Mouse (Mus musculus) kidney, postnatal 14 days (tissue): ENCODE data around the gene Cdrt4.

Experiments used
- DNase-seq: peaks from one replicate; pipeline ENCODE4 v3.0.0; 2022; ENCODE audit warnings: mixed read lengths

The Cdrt4 gene

DNA sequence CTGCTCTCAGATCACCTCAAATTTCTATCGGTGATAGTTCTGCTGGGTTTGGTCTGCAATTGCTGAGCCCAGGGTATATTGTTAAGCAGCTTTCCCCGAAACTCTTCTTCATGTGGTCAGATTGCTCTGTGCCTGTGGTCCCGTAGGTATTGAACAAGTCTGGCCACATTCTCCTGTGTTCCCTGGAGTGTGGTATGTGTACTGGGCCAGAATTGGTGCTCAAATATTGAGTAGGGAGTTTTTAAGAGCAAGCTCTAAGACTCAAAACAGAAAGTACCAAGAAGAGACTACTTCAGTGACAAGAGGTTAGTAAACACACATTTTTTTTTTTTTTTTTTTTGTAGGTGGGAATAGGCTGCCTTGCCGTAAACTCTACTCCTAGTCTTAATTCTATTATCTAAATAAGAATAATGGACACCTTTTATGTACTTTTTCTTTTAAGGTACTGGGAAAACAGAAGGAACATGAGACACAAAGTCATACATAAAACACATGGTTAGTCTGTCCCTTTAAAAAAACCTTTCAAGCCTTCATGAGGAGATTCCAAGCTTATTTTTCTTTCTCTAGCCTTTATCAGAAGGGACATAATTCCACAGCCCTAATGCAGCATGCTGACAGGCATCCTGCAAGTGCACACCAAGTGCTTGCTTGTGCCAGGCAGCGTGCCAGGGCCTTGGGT, 46.2 kb downstream of the Cdrt4 start:
- no peak for DNase-seq

DNA sequence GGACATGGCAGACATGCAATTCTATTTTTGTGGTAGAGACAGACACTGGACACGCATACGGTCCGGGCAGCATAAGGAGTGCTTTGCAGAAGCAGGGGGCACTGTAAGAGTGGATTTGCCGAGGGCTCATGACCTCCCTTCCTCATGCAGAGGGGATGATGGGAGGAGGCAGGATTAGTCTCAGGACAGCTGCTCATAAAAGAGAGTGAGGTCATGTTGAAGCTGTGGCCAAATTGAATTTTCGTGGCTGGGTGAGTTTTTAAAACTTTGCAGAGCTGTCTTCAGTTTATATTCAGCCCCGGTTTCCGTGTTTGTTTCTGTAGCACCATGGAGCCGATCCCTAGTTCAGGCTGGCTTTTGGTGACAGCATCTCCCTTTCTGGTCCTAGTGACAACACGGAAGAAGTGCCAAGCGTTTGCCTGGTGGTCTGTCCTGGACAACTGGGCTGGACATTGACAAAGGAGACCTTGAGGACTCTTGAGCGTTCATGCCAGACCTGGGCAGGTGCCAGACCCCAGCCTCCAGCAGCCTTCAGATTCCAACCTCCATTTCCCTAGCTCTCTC, 46.8 kb downstream of the Cdrt4 start:
- peak; percentile 46 for DNase-seq

GRCm38 (mm10) chr11:63000126-63000525, 49.1 kb downstream of the Cdrt4 start:
- DNase-seq, result no peak

GRCm38 (mm10) chr11:63004617-63005016, 53.6 kb downstream of the Cdrt4 start:
- DNase-seq, result no peak

GRCm38 (mm10) chr11:63007376-63007775, 56.4 kb downstream of the Cdrt4 start:
- DNase-seq, result no peak

GRCm38 (mm10) chr11:63008004-63008403, 57.0 kb downstream of the Cdrt4 start:
- peak; percentile 42 for DNase-seq

DNA sequence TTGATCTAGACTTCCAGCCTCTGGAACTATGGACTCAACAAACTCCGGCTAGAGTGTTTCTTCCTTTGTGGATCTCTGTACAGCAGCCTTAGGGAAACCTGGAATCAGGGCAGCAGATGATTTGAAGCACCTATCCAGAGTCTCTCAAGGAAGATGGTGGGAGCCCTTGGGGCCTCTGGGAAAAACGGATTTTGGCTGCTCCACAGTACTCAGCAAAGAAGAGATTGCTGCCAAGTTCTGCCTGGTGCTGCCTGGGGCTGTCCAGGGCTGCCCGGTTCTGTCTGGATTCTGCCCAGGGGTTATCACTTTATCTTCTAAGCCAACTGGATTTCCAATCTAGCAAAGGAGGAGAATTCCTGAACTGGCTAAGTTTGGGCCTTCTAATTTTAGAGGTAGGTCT, 58.8 kb downstream of the Cdrt4 start:
- no peak for DNase-seq

GRCm38 (mm10) chr11:63017327-63018082, 66.5 kb downstream of the Cdrt4 start:
- DNase-seq, result no peak

- no peak for DNase-seq
Observed at GRCm38 (mm10) chr11:63018083-63018622, 67.2 kb downstream of the Cdrt4 start.

DNA sequence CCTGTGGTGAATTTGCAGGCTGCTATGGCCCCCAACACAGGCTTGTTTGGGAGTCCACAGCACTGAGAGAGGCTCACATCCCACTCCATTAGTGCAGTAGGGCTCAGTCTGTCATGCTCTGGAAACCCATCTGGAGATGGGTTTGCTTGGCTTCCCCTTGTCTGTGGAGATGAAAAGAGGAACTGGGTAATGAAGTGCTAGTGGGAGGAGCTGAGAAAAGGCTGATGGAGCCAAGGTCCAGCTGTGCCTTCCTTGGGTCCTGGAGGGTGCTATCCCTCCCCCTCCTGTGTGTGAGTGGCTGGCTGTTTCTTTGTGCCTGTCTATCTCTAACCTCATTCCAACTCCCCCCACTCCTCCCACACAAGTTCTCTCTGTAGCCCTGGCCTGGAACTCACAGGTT, 69.6 kb downstream of the Cdrt4 start:
- peak; percentile 23 for DNase-seq

- no peak for DNase-seq
Observed at GRCm38 (mm10) chr11:63021141-63021806, 70.3 kb downstream of the Cdrt4 start.

- no peak for DNase-seq
Observed at GRCm38 (mm10) chr11:63023461-63023860, 72.5 kb downstream of the Cdrt4 start.

DNA sequence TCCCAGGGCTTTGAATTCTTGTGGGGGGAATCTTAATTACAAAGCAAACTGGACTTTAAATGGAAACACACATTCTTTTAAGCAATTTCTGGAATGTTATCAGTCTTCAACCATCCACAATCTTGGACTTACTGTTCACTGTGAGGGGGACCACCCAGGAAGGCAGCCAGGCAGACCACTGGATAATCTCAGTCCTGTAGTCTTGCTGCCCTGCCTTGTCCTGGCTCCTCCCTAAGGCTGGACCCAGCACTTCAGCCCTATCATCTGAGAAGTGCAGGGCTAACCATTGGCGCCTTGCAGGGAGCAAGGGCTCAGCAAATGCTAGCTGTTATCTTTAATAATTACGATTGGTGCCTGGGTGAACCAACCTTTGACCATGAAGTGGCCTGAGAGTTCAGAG, 73.1 kb downstream of the Cdrt4 start:
- peak; percentile 30 for DNase-seq

GRCm38 (mm10) chr11:63025476-63025875, 74.5 kb downstream of the Cdrt4 start:
- no peak for DNase-seq

DNA sequence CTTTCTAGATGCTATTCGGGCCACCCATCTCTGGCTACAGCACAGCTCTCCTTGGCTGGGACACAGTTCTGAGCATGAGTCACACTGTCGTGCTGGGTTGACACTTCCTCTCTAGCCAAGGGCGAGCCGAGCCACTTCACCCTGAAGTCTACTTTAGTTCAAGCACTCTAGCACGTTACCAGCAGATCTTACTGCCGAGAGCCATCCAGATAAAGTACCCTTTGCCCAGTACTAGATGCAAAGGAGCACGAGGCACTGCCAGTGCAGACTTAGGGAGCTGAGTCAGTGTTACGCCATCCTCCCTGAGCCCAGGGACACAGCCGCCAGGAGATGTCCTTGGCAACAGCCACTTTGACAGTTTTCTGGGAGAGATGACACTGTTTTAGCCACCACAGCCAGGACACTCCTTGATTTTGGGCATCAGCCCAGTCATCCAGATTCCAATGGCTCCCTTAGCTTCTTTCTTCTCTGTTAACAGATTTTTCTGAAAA, 75.7 kb downstream of the Cdrt4 start:
- DNase-seq, result no peak

GRCm38 (mm10) chr11:63028131-63028530, 77.1 kb downstream of the Cdrt4 start:
- DNase-seq, result no peak

GRCm38 (mm10) chr11:63029148-63029714, 78.2 kb downstream of the Cdrt4 start:
- DNase-seq, result no peak

- no peak for DNase-seq
Observed at GRCm38 (mm10) chr11:63029721-63030120, 78.7 kb downstream of the Cdrt4 start.

DNA sequence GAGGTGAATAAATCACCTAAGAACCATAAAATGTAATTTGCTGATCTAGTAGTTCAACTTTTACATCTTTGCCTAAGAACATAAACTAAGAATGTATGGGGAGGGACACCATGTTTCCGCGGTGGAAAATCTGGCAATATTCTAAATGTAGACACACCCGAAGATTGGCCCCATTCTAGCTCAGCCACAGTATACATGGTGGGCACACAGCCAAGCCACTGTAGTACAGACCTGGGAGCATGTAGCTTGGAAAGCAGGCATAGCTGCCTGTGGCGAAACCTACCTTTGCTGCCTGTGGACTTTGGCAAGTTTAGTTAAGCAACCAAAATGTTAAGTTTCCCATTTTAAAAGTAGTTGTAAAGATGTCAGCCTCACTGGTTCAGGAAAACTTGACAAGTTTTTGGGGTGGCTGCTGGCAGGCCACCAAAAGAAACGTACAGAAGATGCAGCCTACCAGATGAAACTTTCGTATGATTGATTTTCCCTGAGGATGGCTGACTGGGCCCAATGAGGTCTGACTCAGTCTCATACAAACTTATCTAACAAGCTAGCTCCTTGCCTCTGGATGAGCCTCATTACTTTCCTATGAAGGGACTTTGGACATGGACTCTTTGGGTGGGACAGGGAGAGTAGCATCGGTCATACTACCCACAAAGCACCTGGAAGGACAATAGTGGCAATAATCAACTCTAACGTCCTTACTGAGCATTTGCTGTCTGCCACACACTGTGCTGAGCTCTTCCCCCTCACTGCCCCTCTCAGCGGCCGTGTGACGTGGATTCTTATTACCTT, 84.6 kb downstream of the Cdrt4 start:
- no peak for DNase-seq

DNA sequence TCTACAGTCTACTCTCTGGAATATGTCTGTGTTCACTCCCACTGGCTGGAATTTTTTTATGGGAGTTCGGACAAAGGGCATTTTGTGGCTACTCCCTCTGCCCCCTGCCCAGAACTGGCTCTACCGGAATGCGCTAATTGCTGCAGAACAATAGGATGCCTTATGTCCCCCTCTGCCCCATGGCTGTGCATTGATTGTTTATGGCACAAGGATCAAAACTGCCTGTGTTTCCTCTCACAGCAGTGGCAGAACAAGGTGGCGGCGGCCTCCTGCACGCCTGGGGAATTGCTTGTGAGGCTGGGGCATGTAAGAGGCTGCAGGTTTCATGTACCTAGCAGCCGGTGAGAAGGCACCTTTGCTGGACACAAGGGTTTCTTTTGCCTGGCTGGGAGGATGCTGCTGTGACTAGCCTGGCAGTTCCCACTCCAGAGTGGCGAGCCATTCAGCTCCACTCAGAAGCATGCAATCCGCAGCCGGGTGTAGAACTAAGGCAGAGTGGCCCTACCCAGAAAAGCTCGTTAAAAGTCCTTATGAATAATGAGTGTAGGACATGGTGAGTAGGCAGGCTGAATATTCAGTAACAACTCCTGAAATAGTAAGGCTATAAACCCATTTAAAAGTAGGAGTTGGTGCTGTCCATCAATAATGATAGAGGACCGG, 89.1 kb downstream of the Cdrt4 start:
- DNase-seq, result no peak
